Comparison of ENCODE assay signal across 9 mouse cellular contexts in the genomic region with DNA sequence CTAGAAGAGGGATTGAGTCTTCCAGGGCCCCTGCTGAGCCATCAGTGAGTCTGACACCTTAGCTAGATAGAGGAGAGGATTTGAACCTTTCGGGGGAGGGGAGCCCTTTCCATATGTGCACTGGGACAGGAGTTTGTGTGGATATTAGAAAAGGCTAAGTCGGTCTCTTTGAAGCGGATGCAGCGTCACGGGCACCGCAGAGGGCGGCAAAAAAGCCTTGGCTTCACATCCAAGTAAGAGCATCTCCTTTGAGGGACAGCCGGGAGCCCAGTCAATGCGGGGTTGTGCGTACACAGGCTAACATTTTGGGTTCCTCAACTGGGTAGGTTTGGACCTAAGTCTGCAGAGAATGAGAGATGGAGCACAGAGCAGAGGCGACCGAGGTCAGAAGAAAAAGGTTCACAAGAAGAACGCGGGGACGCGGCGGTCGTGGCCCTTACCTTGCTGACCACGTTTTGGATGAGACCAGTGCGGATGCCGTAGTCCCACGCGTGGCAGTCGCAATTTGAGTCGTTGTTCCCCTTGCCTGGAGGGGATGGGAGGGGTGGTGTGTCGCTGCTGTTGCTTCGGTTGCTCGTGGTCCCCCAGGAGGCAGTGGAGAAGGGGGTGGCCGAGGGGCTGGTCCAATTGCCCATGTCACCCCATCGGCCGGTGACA. TPM values are rescaled to one million over a fixed set of nuclear protein-coding genes. Genes with fewer than 3 reads are reported as not detected.
DNase-seq lines count a peak whose midpoint lies in the region; ATAC-seq and TF ChIP-seq lines count a peak whose summit lies in the region.
"Had no signal": no experiment of that assay in that cellular context is flagged by ENCODE, and none has a peak within 500 bp of the region (broad histone marks: within the 10 kb centered on the region; RNA-seq: fewer than 3 reads in every experiment).

No protein-coding gene starts in this region.

- no peak for DNase-seq in heart, postnatal 36 days
- peak; percentile 48 for DNase-seq in forebrain, embryonic 10.5 days (ENCODE audit: extremely low spot score, low spot score)
- peak; percentile 49 for DNase-seq in hindbrain, postnatal 0 days (ENCODE audit: low spot score)
- DNase-seq in yolk sac, embryonic 10.5 days (ENCODE audit: low spot score): peak; percentile 40

- H3K27me3 ChIP-seq in heart, embryonic 12.5 days (replicated peaks): no peaks in the 10 kb centered on the region
- H3K27me3 ChIP-seq in forebrain, embryonic 10.5 days (ENCODE audit: poor library complexity, severe bottlenecking): peaks cover 30% of the 10 kb centered on the region
- H3K27me3 ChIP-seq in hindbrain, postnatal 0 days (ENCODE audit: insufficient read depth, low read length): no peaks in the 10 kb centered on the region
- peaks cover 53% of the 10 kb centered on the region for H3K27me3 ChIP-seq in limb, embryonic 13.5 days
- H3K27me3 ChIP-seq in midbrain, embryonic 16.5 days (ENCODE audit: control insufficient read depth, insufficient read depth, low read depth, low read length): no peaks in the 10 kb centered on the region

- under 1% methylated on average over 31 of the region's 31 CpGs for WGBS in heart, embryonic 12.5 days
- WGBS in forebrain, embryonic 10.5 days: under 1% methylated on average over 31 of the region's 31 CpGs
- under 1% methylated on average over 31 of the region's 31 CpGs for WGBS in hindbrain, postnatal 0 days
- 1% methylated on average over 31 of the region's 31 CpGs for WGBS in limb, embryonic 13.5 days
- WGBS in midbrain, embryonic 16.5 days: under 1% methylated on average over 31 of the region's 31 CpGs

- TF ChIP-seq CTCF in hindbrain, postnatal 0 days (IDR thresholded peaks at IDR 0.05; ENCODE audit: low read depth): no peak

- peak overlapping the region; percentile 70; the same call in 1 of the 2 replicates for H3K27ac ChIP-seq in heart, embryonic 12.5 days (ENCODE audit: poor library complexity, severe bottlenecking)
- peak overlapping the region; percentile 46 for H3K27ac ChIP-seq in brown adipose tissue, adult 24 weeks (replicated peaks; ENCODE audit: low read depth, low read length)
- peak overlapping the region; percentile 93 for H3K27ac ChIP-seq in forebrain, embryonic 10.5 days
- H3K27ac ChIP-seq in hindbrain, postnatal 0 days: peak overlapping the region; percentile 70
- no peak overlapping the region for H3K27ac ChIP-seq in limb, embryonic 13.5 days
- H3K27ac ChIP-seq in midbrain, embryonic 16.5 days (ENCODE audit: low read length): peak overlapping the region; percentile 91
- H3K27ac ChIP-seq: macrophage had no signal

- peak overlapping the region; percentile 94 for H3K9ac ChIP-seq in heart, embryonic 12.5 days
- peak overlapping the region; percentile 92 for H3K9ac ChIP-seq in hindbrain, postnatal 0 days (replicated peaks; ENCODE audit: low read length)
- H3K9ac ChIP-seq in limb, embryonic 13.5 days: peak overlapping the region; percentile 85
- H3K9ac ChIP-seq in midbrain, embryonic 16.5 days (ENCODE audit: low read depth, low read length): peak overlapping the region; percentile 99

- H3K36me3 ChIP-seq in heart, embryonic 12.5 days: no peaks in the 10 kb centered on the region
- peaks cover 14% of the 10 kb centered on the region for H3K36me3 ChIP-seq in forebrain, embryonic 10.5 days (replicated peaks)
- no peaks in the 10 kb centered on the region for H3K36me3 ChIP-seq in hindbrain, postnatal 0 days (ENCODE audit: insufficient read depth, low read length)
- no peaks in the 10 kb centered on the region for H3K36me3 ChIP-seq in limb, embryonic 13.5 days
- H3K36me3 ChIP-seq in midbrain, embryonic 16.5 days (ENCODE audit: control insufficient read depth, insufficient read depth, low read length): no peaks in the 10 kb centered on the region

- H3K4me1 ChIP-seq in heart, embryonic 12.5 days (replicated peaks): peaks cover 35% of the 10 kb centered on the region
- H3K4me1 ChIP-seq in brown adipose tissue, adult 24 weeks (ENCODE audit: control insufficient read depth, insufficient read depth, insufficient read length, low read length): peaks cover 5% of the 10 kb centered on the region; the same call in 1 of the 2 replicates
- H3K4me1 ChIP-seq in forebrain, embryonic 10.5 days: peaks cover 65% of the 10 kb centered on the region
- peaks cover 23% of the 10 kb centered on the region for H3K4me1 ChIP-seq in hindbrain, postnatal 0 days (ENCODE audit: insufficient read depth, low read length)
- peaks cover 23% of the 10 kb centered on the region for H3K4me1 ChIP-seq in limb, embryonic 13.5 days
- peaks cover 52% of the 10 kb centered on the region for H3K4me1 ChIP-seq in midbrain, embryonic 16.5 days (ENCODE audit: control insufficient read depth, insufficient read depth, low read length)

- no peaks in the 10 kb centered on the region for H3K9me3 ChIP-seq in heart, embryonic 12.5 days (replicated peaks)
- H3K9me3 ChIP-seq in forebrain, embryonic 10.5 days: no peaks in the 10 kb centered on the region
- H3K9me3 ChIP-seq in hindbrain, postnatal 0 days (ENCODE audit: low read length): no peaks in the 10 kb centered on the region
- H3K9me3 ChIP-seq in limb, embryonic 13.5 days: no peaks in the 10 kb centered on the region
- no peaks in the 10 kb centered on the region for H3K9me3 ChIP-seq in midbrain, embryonic 16.5 days (replicated peaks; ENCODE audit: control insufficient read depth, low read length, poor library complexity, severe bottlenecking)

- intact Hi-C loops in heart, postnatal 36 days (cut with DNase I): loop anchor here (2.0 to 10.0 kb wide), 2 partner anchors 155 to 299 kb away; no protein-coding TSS in a partner anchor

- peak overlapping the region; percentile 94 for H3K4me2 ChIP-seq in heart, embryonic 12.5 days
- H3K4me2 ChIP-seq in hindbrain, postnatal 0 days (ENCODE audit: low read depth, low read length): peak overlapping the region; percentile 72
- H3K4me2 ChIP-seq in limb, embryonic 13.5 days (replicated peaks): peak overlapping the region; percentile 98
- peak overlapping the region; percentile 96 for H3K4me2 ChIP-seq in midbrain, embryonic 16.5 days (ENCODE audit: low read length)

- H3K4me3 ChIP-seq in heart, embryonic 12.5 days: peak overlapping the region; percentile 84
- H3K4me3 ChIP-seq in brown adipose tissue, adult 24 weeks (ENCODE audit: insufficient read depth, low read depth, low read length): peak overlapping the region; percentile 80
- H3K4me3 ChIP-seq in forebrain, embryonic 10.5 days: peak overlapping the region; percentile 88
- H3K4me3 ChIP-seq in hindbrain, postnatal 0 days (ENCODE audit: low read length): peak overlapping the region; percentile 60
- peak overlapping the region; percentile 81 for H3K4me3 ChIP-seq in limb, embryonic 13.5 days
- peak overlapping the region; percentile 96 for H3K4me3 ChIP-seq in midbrain, embryonic 16.5 days (ENCODE audit: low read depth, low read length)

- peak; percentile 37 for ATAC-seq in heart, embryonic 12.5 days (ENCODE audit: insufficient number of reproducible peaks, low FRiP score)
- peak; percentile 22 for ATAC-seq in hindbrain, postnatal 0 days
- ATAC-seq in limb, embryonic 13.5 days (ENCODE audit: low FRiP score, low read depth): peak; percentile 42
- peak; percentile 12 for ATAC-seq in midbrain, embryonic 16.5 days

RNA-seq across cellular contexts. Expression of gene Slc22a23, which starts 1.1 kb away (rescaled TPM):
- polyA plus RNA-seq in heart, embryonic 12.5 days (2016; fragmentation: Nextera tagmentation; extraction: Ambion mirVana): 10.0 and 11.0 TPM in 2 replicates
- total RNA-seq in heart, postnatal 36 days (2021): 10 to 100 TPM in 1 of 2 experiments, 1 to 10 TPM in 1; 8.6 to 11.9 TPM
- polyA plus RNA-seq in brown adipose tissue, adult 24 weeks (2012; ENCODE audit: insufficient read depth, insufficient read length, missing spikeins): 7.7 and 16.1 TPM in 2 replicates
- polyA plus RNA-seq in forebrain, embryonic 10.5 days (2016; fragmentation: Nextera tagmentation; extraction: Ambion mirVana): 6.8 and 7.0 TPM in 2 replicates
- 118 and 136 TPM in 2 replicates for total RNA-seq in hindbrain, postnatal 0 days (2014; rRNA removed)
- 12.4 and 12.9 TPM in 2 replicates for polyA plus RNA-seq in hindbrain, postnatal 0 days (2015; fragmentation: Nextera tagmentation; extraction: Ambion mirVana)
- 4.2 and 4.5 TPM in 2 replicates for polyA plus RNA-seq in limb, embryonic 13.5 days (2015; fragmentation: Nextera tagmentation; extraction: Ambion mirVana)
- polyA plus RNA-seq in midbrain, embryonic 16.5 days (2015; fragmentation: Nextera tagmentation; extraction: Ambion mirVana): 15.2 and 16.2 TPM in 2 replicates

Comparison
In these comparisons a context has a peak if more than half of its experiments do, and no peak if none do; other contexts are left out.
1. DNase-seq: peak in forebrain, embryonic 10.5 days (single experiment), hindbrain, postnatal 0 days (single experiment) and yolk sac, embryonic 10.5 days (single experiment); none in heart, postnatal 36 days (0 of 2).
2. Peak in every context shown above with its lines, with median percentiles within 50 percentile points of each other: ATAC-seq, H3K4me2 ChIP-seq, H3K4me3 ChIP-seq and H3K9ac ChIP-seq.